Mouse (Mus musculus) E14TG2a.4 (cell line): ENCODE data around the gene Tmem216.
A peak's percentile ranks its signal among the peaks of the same experiment; 100 is the strongest.

ENCODE experiments used
- H3K27me3 ChIP-seq: 2 replicates; pipeline ENCODE4 v1.6.1; 2014; ENCODE audit warnings: low read length, control low read depth; ENCODE audit not compliant: insufficient read depth
- H3K36me3 ChIP-seq: 2 replicates; pipeline ENCODE4 v1.6.1; 2014; ENCODE audit warnings: low read length, control low read depth; ENCODE audit not compliant: insufficient read depth
- H3K4me1 ChIP-seq: replicated peaks from 2 replicates; pipeline ENCODE4 v1.6.1; 2014; ENCODE audit warnings: low read depth, low read length, control low read depth
- H3K4me3 ChIP-seq: replicated peaks from 2 replicates; pipeline ENCODE4 v1.5.1; 2014; ENCODE audit warnings: mild to moderate bottlenecking, low read length
- H3K9me3 ChIP-seq: 2 replicates; pipeline ENCODE4 v1.6.1; 2014; ENCODE audit warnings: low read length, control low read depth
- CTCF ChIP-seq: conservative IDR thresholded peaks from 2 replicates; pipeline ENCODE4 v1.5.1; 2014; ENCODE audit warnings: low read length
- NANOG ChIP-seq: IDR thresholded peaks from 2 replicates; pipeline ENCODE4 v1.6.1; 2014; ENCODE audit warnings: borderline replicate concordance, low read length, mixed read lengths
- POU5F1 ChIP-seq: IDR thresholded peaks from 2 replicates; pipeline ENCODE4 v1.6.1; 2014; ENCODE audit warnings: low read length, borderline replicate concordance

The Tmem216 gene

GRCm38 (mm10) chr19:10555624-10556510, at the start of gene Tmem216:
Gene Tmem216, minus strand, starts transcription at chr19:10556238.
- H3K9me3 ChIP-seq: no peaks in the 10 kb centered on the region
- TF ChIP-seq CTCF: no peak
- TF ChIP-seq POU5F1: no peak
- no peak for TF ChIP-seq NANOG
- peaks cover 29% of the 10 kb centered on the region for H3K4me1 ChIP-seq
- no peaks in the 10 kb centered on the region for H3K27me3 ChIP-seq
- H3K36me3 ChIP-seq: peaks cover 27% of the 10 kb centered on the region
- H3K4me3 ChIP-seq: peak within 1 kb of the TSS; percentile 84

GRCm38 (mm10) chr19:10605293-10605900, 49.4 kb upstream of the Tmem216 start, which contains the start of the genes Ddb1 and Tkfc:
Gene Ddb1, plus strand, starts transcription at chr19:10605327.
Gene Tkfc, minus strand, starts transcription at chr19:10605654.
- H3K4me3 ChIP-seq: peak within 1 kb of the TSS; percentile 99
- TF ChIP-seq CTCF (no peak), POU5F1 (no peak), NANOG (no peak)
- no peaks in the 10 kb centered on the region for H3K9me3 ChIP-seq
- H3K4me1 ChIP-seq: peaks cover 81% of the 10 kb centered on the region
- H3K36me3 ChIP-seq: peaks cover 49% of the 10 kb centered on the region
- no peaks in the 10 kb centered on the region for H3K27me3 ChIP-seq

GRCm38 (mm10) chr19:10604534-10604933, 48.5 kb upstream of the Tmem216 start:
- Histone ChIP-seq H3K4me1 (peaks cover 78% of the 10 kb centered on the region), H3K9me3 (no peaks in the 10 kb centered on the region), H3K27me3 (no peaks in the 10 kb centered on the region), H3K36me3 (peaks cover 49% of the 10 kb centered on the region), H3K4me3 (peak overlapping the region; percentile 99)
- no peak for TF ChIP-seq POU5F1
- no peak for TF ChIP-seq CTCF
- TF ChIP-seq NANOG: no peak

GRCm38 (mm10) chr19:10603660-10604523, 47.9 kb upstream of the Tmem216 start:
- no peaks in the 10 kb centered on the region for H3K9me3 ChIP-seq
- peaks cover 49% of the 10 kb centered on the region for H3K36me3 ChIP-seq
- H3K4me3 ChIP-seq: peak overlapping the region; percentile 99
- peaks cover 76% of the 10 kb centered on the region for H3K4me1 ChIP-seq
- H3K27me3 ChIP-seq: no peaks in the 10 kb centered on the region
- TF ChIP-seq CTCF (no peak), POU5F1 (no peak), NANOG (no peak)

GRCm38 (mm10) chr19:10602787-10603186, 46.7 kb upstream of the Tmem216 start:
- TF ChIP-seq CTCF: peak; percentile 82
- TF ChIP-seq NANOG: no peak
- no peak for TF ChIP-seq POU5F1
- peak overlapping the region; percentile 99 for H3K4me3 ChIP-seq
- H3K27me3 ChIP-seq: no peaks in the 10 kb centered on the region
- peaks cover 49% of the 10 kb centered on the region for H3K36me3 ChIP-seq
- no peaks in the 10 kb centered on the region for H3K9me3 ChIP-seq
- H3K4me1 ChIP-seq: peaks cover 68% of the 10 kb centered on the region

GRCm38 (mm10) chr19:10602247-10602769, 46.3 kb upstream of the Tmem216 start:
- TF ChIP-seq CTCF (no peak), NANOG (no peak), POU5F1 (no peak)
- H3K27me3 ChIP-seq: no peaks in the 10 kb centered on the region
- no peaks in the 10 kb centered on the region for H3K9me3 ChIP-seq
- peaks cover 64% of the 10 kb centered on the region for H3K4me1 ChIP-seq
- H3K36me3 ChIP-seq: peaks cover 48% of the 10 kb centered on the region
- peak overlapping the region; percentile 63 for H3K4me3 ChIP-seq

- H3K4me1 ChIP-seq: peaks cover 49% of the 10 kb centered on the region
- no peaks in the 10 kb centered on the region for H3K9me3 ChIP-seq
- TF ChIP-seq CTCF: no peak
- no peak for TF ChIP-seq NANOG
- no peak for TF ChIP-seq POU5F1
- H3K4me3 ChIP-seq: no peak overlapping the region
- H3K36me3 ChIP-seq: peaks cover 65% of the 10 kb centered on the region
- no peaks in the 10 kb centered on the region for H3K27me3 ChIP-seq
Observed at GRCm38 (mm10) chr19:10599648-10600047, 43.6 kb upstream of the Tmem216 start.

- H3K9me3 ChIP-seq: no peaks in the 10 kb centered on the region
- H3K4me1 ChIP-seq: peaks cover 34% of the 10 kb centered on the region
- no peak overlapping the region for H3K4me3 ChIP-seq
- no peaks in the 10 kb centered on the region for H3K27me3 ChIP-seq
- H3K36me3 ChIP-seq: peaks cover 80% of the 10 kb centered on the region
- TF ChIP-seq POU5F1 (no peak), NANOG (no peak), CTCF (peak; percentile 44)
Observed at GRCm38 (mm10) chr19:10598188-10598587, 42.1 kb upstream of the Tmem216 start.
